Mouse (Mus musculus): Measurements from ENCODE around the gene Rasgrf1.

DNA sequence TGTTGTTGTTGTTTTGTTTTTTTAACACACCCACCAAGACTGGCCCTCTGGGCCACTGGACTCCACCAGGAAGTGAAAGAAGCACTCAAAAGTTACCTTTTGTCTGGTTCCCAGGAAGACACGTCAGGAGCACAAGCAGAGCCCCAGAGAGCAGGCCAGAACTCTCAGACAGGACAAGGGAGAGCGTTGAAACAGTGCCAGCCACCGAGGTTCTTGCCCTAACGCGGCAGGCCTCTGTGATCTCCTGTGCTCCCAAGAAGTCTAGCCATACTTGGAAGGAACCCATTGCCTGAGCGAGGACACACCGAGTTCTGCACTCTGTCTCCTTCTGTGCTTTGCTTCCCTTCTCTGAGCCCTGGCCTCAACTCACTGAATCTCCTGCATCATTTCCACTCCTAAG, 160.5 kb downstream of the Rasgrf1 start:
- TF ChIP-seq POLR2A (IDR thresholded peaks at IDR 0.05; ENCODE audit: extremely low read depth, insufficient read depth, low read length): no peak
- TF ChIP-seq CTCF (IDR thresholded peaks at IDR 0.05; ENCODE audit: extremely low read depth, insufficient read depth, low read length): no peak

Measured in cortical plate, adult 2 months (tissue).